Mouse (Mus musculus): ENCODE data around the gene Rnf213. TPM values are rescaled to one million over a fixed set of nuclear protein-coding genes. Genes with fewer than 3 reads are reported as not detected.

The Rnf213 gene
- 37.3 TPM for polyA plus RNA-seq (2014; fragmentation: Illumina TruSeq; extraction: RNeasy Lipid Tissue Mini Kit (QIAGEN cat#74804); ENCODE audit: low read depth, low replicate concordance)

DNA sequence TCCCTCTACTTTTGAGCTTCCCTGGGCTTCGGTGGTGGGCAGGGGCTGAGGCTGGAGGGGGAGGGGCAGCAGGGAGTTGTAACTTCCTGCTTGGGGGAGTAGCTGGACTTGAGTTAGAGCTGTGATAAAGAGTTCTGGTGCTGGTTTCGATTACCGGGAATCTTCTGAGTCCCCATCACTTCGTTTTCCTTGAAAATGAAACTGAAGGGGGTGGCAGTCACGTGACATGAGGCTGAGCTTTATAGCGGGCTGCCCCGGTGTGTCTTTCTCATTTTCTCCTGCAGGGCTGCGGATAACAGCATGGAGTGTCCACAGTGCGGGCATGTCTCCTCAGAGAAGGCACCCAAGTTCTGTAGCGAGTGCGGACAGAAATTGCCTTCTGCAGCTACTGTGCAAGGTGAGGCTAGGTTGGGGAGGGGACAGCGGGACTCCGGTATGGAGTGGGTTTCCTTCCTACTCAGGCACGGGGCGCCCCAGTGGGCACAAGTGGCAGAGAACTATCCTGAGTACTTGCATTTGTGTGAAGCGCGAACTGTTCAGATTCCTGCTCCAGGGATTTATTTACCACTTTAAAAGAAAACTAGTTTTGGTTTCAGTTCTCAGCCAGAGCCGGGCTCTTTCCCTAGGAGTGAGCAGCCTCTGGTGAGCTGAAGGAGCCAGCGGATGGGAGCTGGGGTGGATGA lies at the start of gene Rnf213:
Gene Rnf213, plus strand, starts transcription at position 301 of the 683 bp plus-strand sequence.

GRCm38 (mm10) chr11:119355443-119356385 lies 37.2 kb upstream of the Rnf213 start, which contains the start of the genes Sgsh and Slc26a11:
Sgsh (minus strand) TSS chr11:119355536.
Slc26a11 (plus strand) TSS chr11:119355557.

GRCm38 (mm10) chr11:119490861-119491689 lies 98.2 kb downstream of the Rnf213 start, which contains the start of gene Endov:
Endov (plus strand) TSS chr11:119491347.

Other genes with a start within 250 kb of the Rnf213 start
- gene Tbc1d16, start 164.6 kb upstream of the Rnf213 start, polyA plus RNA-seq (2014; fragmentation: Illumina TruSeq; extraction: RNeasy Lipid Tissue Mini Kit (QIAGEN cat#74804); ENCODE audit: low read depth, low replicate concordance) = 1.9 TPM
- not detected for gene Ccdc40, start 164.5 kb upstream of the Rnf213 start, polyA plus RNA-seq (2014; fragmentation: Illumina TruSeq; extraction: RNeasy Lipid Tissue Mini Kit (QIAGEN cat#74804); ENCODE audit: low read depth, low replicate concordance)
- gene Gaa, start 125.2 kb upstream of the Rnf213 start, polyA plus RNA-seq (2014; fragmentation: Illumina TruSeq; extraction: RNeasy Lipid Tissue Mini Kit (QIAGEN cat#74804); ENCODE audit: low read depth, low replicate concordance) = 1.3 TPM
- 35.4 TPM for gene Eif4a3, start 93.0 kb upstream of the Rnf213 start, polyA plus RNA-seq (2014; fragmentation: Illumina TruSeq; extraction: RNeasy Lipid Tissue Mini Kit (QIAGEN cat#74804); ENCODE audit: low read depth, low replicate concordance)
- not detected for gene Card14, start 85.3 kb upstream of the Rnf213 start, polyA plus RNA-seq (2014; fragmentation: Illumina TruSeq; extraction: RNeasy Lipid Tissue Mini Kit (QIAGEN cat#74804); ENCODE audit: low read depth, low replicate concordance)
- 0.42 TPM for gene Sgsh, start 37.6 kb upstream of the Rnf213 start, polyA plus RNA-seq (2014; fragmentation: Illumina TruSeq; extraction: RNeasy Lipid Tissue Mini Kit (QIAGEN cat#74804); ENCODE audit: low read depth, low replicate concordance)
- gene Slc26a11, start 37.5 kb upstream of the Rnf213 start, polyA plus RNA-seq (2014; fragmentation: Illumina TruSeq; extraction: RNeasy Lipid Tissue Mini Kit (QIAGEN cat#74804); ENCODE audit: low read depth, low replicate concordance) = 1.8 TPM
- 0.34 TPM for gene Endov, start 98.2 kb downstream of the Rnf213 start, polyA plus RNA-seq (2014; fragmentation: Illumina TruSeq; extraction: RNeasy Lipid Tissue Mini Kit (QIAGEN cat#74804); ENCODE audit: low read depth, low replicate concordance)
- gene Nptx1, start 154.7 kb downstream of the Rnf213 start, polyA plus RNA-seq (2014; fragmentation: Illumina TruSeq; extraction: RNeasy Lipid Tissue Mini Kit (QIAGEN cat#74804); ENCODE audit: low read depth, low replicate concordance) = 0.08 TPM
- gene Rptor, start 209.8 kb downstream of the Rnf213 start, polyA plus RNA-seq (2014; fragmentation: Illumina TruSeq; extraction: RNeasy Lipid Tissue Mini Kit (QIAGEN cat#74804); ENCODE audit: low read depth, low replicate concordance) = 2.2 TPM

All from liver, adult 10 weeks (tissue).